Mouse (Mus musculus): ENCODE results near the gene Zfp710.

Gene Zfp710

GRCm38 (mm10) chr7:80053147-80053546, 28.5 kb downstream of the Zfp710 start:
- no peak for ATAC-seq (ENCODE audit: insufficient number of reproducible peaks, low FRiP score, low TSS enrichment)

GRCm38 (mm10) chr7:80055781-80056180, 31.2 kb downstream of the Zfp710 start:
- ATAC-seq (ENCODE audit: insufficient number of reproducible peaks, low FRiP score, low TSS enrichment) = no peak

GRCm38 (mm10) chr7:80057002-80057691, 32.5 kb downstream of the Zfp710 start:
- ATAC-seq (ENCODE audit: insufficient number of reproducible peaks, low FRiP score, low TSS enrichment) = no peak

- no peak for ATAC-seq (ENCODE audit: insufficient number of reproducible peaks, low FRiP score, low TSS enrichment)
Measured at GRCm38 (mm10) chr7:80057781-80058180, 33.2 kb downstream of the Zfp710 start.

GRCm38 (mm10) chr7:80058405-80059063, 33.9 kb downstream of the Zfp710 start:
- ATAC-seq (ENCODE audit: insufficient number of reproducible peaks, low FRiP score, low TSS enrichment) = no peak

- ATAC-seq (ENCODE audit: insufficient number of reproducible peaks, low FRiP score, low TSS enrichment) = no peak
Measured at GRCm38 (mm10) chr7:80059064-80059838, 34.6 kb downstream of the Zfp710 start.

- no peak for ATAC-seq (ENCODE audit: insufficient number of reproducible peaks, low FRiP score, low TSS enrichment)
Measured at GRCm38 (mm10) chr7:80060012-80060778, 35.6 kb downstream of the Zfp710 start.

GRCm38 (mm10) chr7:80062083-80062826, 37.6 kb downstream of the Zfp710 start:
- ATAC-seq (ENCODE audit: insufficient number of reproducible peaks, low FRiP score, low TSS enrichment) = no peak

GRCm38 (mm10) chr7:80063244-80063643, 38.6 kb downstream of the Zfp710 start:
- ATAC-seq (ENCODE audit: insufficient number of reproducible peaks, low FRiP score, low TSS enrichment) = no peak

GRCm38 (mm10) chr7:80063902-80064736, 39.5 kb downstream of the Zfp710 start:
- ATAC-seq (ENCODE audit: insufficient number of reproducible peaks, low FRiP score, low TSS enrichment) = no peak

GRCm38 (mm10) chr7:80065250-80065649, 40.6 kb downstream of the Zfp710 start:
- no peak for ATAC-seq (ENCODE audit: insufficient number of reproducible peaks, low FRiP score, low TSS enrichment)

- ATAC-seq (ENCODE audit: insufficient number of reproducible peaks, low FRiP score, low TSS enrichment) = no peak
Measured at GRCm38 (mm10) chr7:80066675-80067455, 42.3 kb downstream of the Zfp710 start.

- ATAC-seq (ENCODE audit: insufficient number of reproducible peaks, low FRiP score, low TSS enrichment) = no peak
Measured at GRCm38 (mm10) chr7:80068341-80068740, 43.7 kb downstream of the Zfp710 start.

GRCm38 (mm10) chr7:80069615-80070327, 45.2 kb downstream of the Zfp710 start:
- no peak for ATAC-seq (ENCODE audit: insufficient number of reproducible peaks, low FRiP score, low TSS enrichment)

GRCm38 (mm10) chr7:80071209-80071608, 46.6 kb downstream of the Zfp710 start:
- no peak for ATAC-seq (ENCODE audit: insufficient number of reproducible peaks, low FRiP score, low TSS enrichment)

- no peak for ATAC-seq (ENCODE audit: insufficient number of reproducible peaks, low FRiP score, low TSS enrichment)
Measured at GRCm38 (mm10) chr7:80072297-80072696, 47.7 kb downstream of the Zfp710 start.

GRCm38 (mm10) chr7:80073506-80073905, 48.9 kb downstream of the Zfp710 start:
- no peak for ATAC-seq (ENCODE audit: insufficient number of reproducible peaks, low FRiP score, low TSS enrichment)

All from cerebellum, adult (tissue).